Mouse (Mus musculus) myocyte (in vitro differentiated cells): ENCODE measurements around the gene Gm13290.
"Not testable (repeated sequence)": the region's sequence is repeated elsewhere in the genome, so short reads cannot be mapped to it uniquely, and the experiment has no call there.

Source experiments
- CEBPB ChIP-seq: IDR thresholded peaks from 2 replicates; pipeline ENCODE4 v1.6.1; 2011; ENCODE audit warnings: mild to moderate bottlenecking, moderate library complexity; ENCODE audit not compliant: poor library complexity, insufficient read depth, severe bottlenecking
- E2F4 ChIP-seq: IDR thresholded peaks from one replicate; pipeline ENCODE4 v1.6.1; 2011; ENCODE audit warnings: mild to moderate bottlenecking, control low read depth, moderate library complexity; ENCODE audit not compliant: insufficient read depth
- MYOD1 ChIP-seq, 3 experiments: IDR thresholded peaks; one replicate each; pipeline ENCODE4 v1.6.1; 2011; ENCODE audit warnings: control low read depth in 2 of 3, low read depth in 2 of 3, mild to moderate bottlenecking in 2 of 3, moderate library complexity in 1 of 3; ENCODE audit not compliant: insufficient read length in 2 of 3, control insufficient read depth in 1 of 3
- POLR2A ChIP-seq: IDR thresholded peaks from one replicate; pipeline ENCODE4 v1.6.1; 2011; ENCODE audit warnings: low read depth, mild to moderate bottlenecking, control low read depth, moderate library complexity; ENCODE audit not compliant: insufficient read length
- TCF12 ChIP-seq: IDR thresholded peaks from one replicate; pipeline ENCODE4 v1.6.1; 2011; ENCODE audit warnings: mild to moderate bottlenecking, control low read depth; ENCODE audit not compliant: poor library complexity, insufficient read depth, severe bottlenecking
- USF1 ChIP-seq: IDR thresholded peaks from one replicate; pipeline ENCODE4 v1.6.1; 2011; ENCODE audit warnings: low read depth, mild to moderate bottlenecking, control low read depth, moderate library complexity

DNA sequence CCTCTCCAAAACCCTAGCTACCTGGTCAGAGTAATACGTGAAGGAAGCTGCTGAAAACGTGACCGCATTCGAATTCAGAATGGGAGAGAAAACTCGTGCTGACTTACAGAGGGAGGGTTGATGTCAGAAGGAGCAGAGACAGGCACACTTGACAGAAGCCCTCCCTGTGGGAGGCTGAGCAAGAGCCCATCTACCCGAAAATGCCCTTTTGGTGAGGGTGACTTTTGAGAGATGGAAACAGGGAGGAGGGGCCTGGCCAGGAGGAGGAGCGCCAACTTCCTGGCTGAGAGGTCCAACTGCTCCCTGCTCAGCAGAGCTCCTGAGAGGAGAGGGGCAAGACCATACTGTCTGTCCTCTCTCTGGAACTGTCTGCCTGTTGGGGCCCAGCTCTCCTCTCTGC lies 25.7 kb downstream of the Gm13290 start, which contains the start of gene Gm13285:
- TF ChIP-seq POLR2A; TCF12; E2F4; USF1; MYOD1 (IDR thresholded peaks at IDR 0.05; ENCODE audit: control insufficient read depth in 1 of 3, insufficient read length in 2 of 3, low read depth in 2 of 3); CEBPB: not testable (repeated sequence)
